Mouse (Mus musculus) kidney, adult 2 months (tissue): Measurements from ENCODE around the gene Nav1. TPM values are rescaled to one million over a fixed set of nuclear protein-coding genes. Genes with fewer than 3 reads are reported as not detected.

Source experiments
- DNase-seq: peaks from one replicate; pipeline ENCODE4 v3.0.0; 2021
- H3K27ac ChIP-seq: fragments of 200-500 bp; 2 replicates; pipeline ENCODE4 v1.5.1; 2012; ENCODE audit warnings: low read depth, low read length, control low read depth, inconsistent platforms; ENCODE audit not compliant: insufficient read depth
- H3K27me3 ChIP-seq: fragments of 200-500 bp; replicated peaks from 2 replicates; pipeline ENCODE4 v1.6.1; 2012; ENCODE audit warnings: mild to moderate bottlenecking, moderate library complexity, low read length, inconsistent platforms; ENCODE audit not compliant: control insufficient read depth, insufficient read depth
- H3K36me3 ChIP-seq: fragments of 200-500 bp; 2 replicates; pipeline ENCODE4 v1.6.1; 2012; ENCODE audit warnings: mild to moderate bottlenecking, moderate library complexity, low read length, inconsistent platforms; ENCODE audit not compliant: control insufficient read depth, insufficient read depth
- H3K4me1 ChIP-seq: fragments of 200-500 bp; 2 replicates; pipeline ENCODE4 v1.6.1; 2011; ENCODE audit warnings: low read length; ENCODE audit not compliant: control insufficient read depth, insufficient read depth
- H3K4me3 ChIP-seq: fragments of 200-500 bp; 2 replicates; pipeline ENCODE4 v1.5.1; 2011; ENCODE audit warnings: mild to moderate bottlenecking, low read depth, low read length, control low read depth; ENCODE audit not compliant: insufficient read depth
- CTCF ChIP-seq: fragments of 200-500 bp; conservative IDR thresholded peaks from 2 replicates; pipeline ENCODE4 v1.5.1; 2011; ENCODE audit warnings: low read depth, mild to moderate bottlenecking, control low read depth, low read length, moderate library complexity, mixed read lengths; ENCODE audit not compliant: insufficient read depth, insufficient read length
- POLR2A ChIP-seq: fragments of 200-500 bp; IDR thresholded peaks from one replicate; pipeline ENCODE4 v1.6.1; 2011; ENCODE audit warnings: low read depth, low read length, control low read depth
- WGBS: fragments of 180-500 bp; shearing (Covaris S2); methylation state at CpG from one replicate; pipeline ENCODE4 v1.1.7; 2018; 5-methylcytosine and 5-hydroxymethylcytosine counted together
- polyA plus RNA-seq: library from polyadenylated mRNA; depleted of rRNA; stranded (reverse); fragments of >200 nt; gene quantifications from 2 replicates; pipeline ENCODE4 v1.2.3, GENCODE M21; 2012

The Nav1 gene
- polyA plus RNA-seq, 1 experiment: 7.1 TPM

GRCm38 (mm10) chr1:135631515-135631914 is 24.4 kb upstream of the Nav1 start:
- TF ChIP-seq POLR2A (no peak), CTCF (no peak)
- DNase-seq: peak; percentile 95
- Histone ChIP-seq H3K27ac (peak overlapping the region; percentile 82), H3K27me3 (no peaks in the 10 kb centered on the region), H3K4me1 (no peaks in the 10 kb centered on the region; the same call in 1 of the 2 replicates), H3K36me3 (no peaks in the 10 kb centered on the region), H3K4me3 (no peak overlapping the region)
- WGBS: 42% methylated on average over 8 of the region's 8 CpGs

GRCm38 (mm10) chr1:135629846-135630245 is 22.8 kb upstream of the Nav1 start:
- no peaks in the 10 kb centered on the region for H3K36me3 ChIP-seq
- H3K4me3 ChIP-seq: no peak overlapping the region
- no peak for DNase-seq
- no peaks in the 10 kb centered on the region for H3K27me3 ChIP-seq
- TF ChIP-seq POLR2A (no peak), CTCF (no peak)
- H3K4me1 ChIP-seq: no peaks in the 10 kb centered on the region; the same call in 1 of the 2 replicates
- WGBS: 71% methylated on average over 5 of the region's 5 CpGs
- no peak overlapping the region for H3K27ac ChIP-seq

GRCm38 (mm10) chr1:135626218-135626617 is 19.1 kb upstream of the Nav1 start:
- no peak overlapping the region for H3K27ac ChIP-seq
- no peaks in the 10 kb centered on the region for H3K36me3 ChIP-seq
- WGBS: 75% methylated on average over 6 of the region's 6 CpGs
- TF ChIP-seq POLR2A: no peak
- TF ChIP-seq CTCF: no peak
- no peak for DNase-seq
- no peaks in the 10 kb centered on the region for H3K27me3 ChIP-seq
- H3K4me3 ChIP-seq: no peak overlapping the region
- H3K4me1 ChIP-seq: no peaks in the 10 kb centered on the region; the same call in 1 of the 2 replicates

GRCm38 (mm10) chr1:135625741-135626140 is 18.6 kb upstream of the Nav1 start:
- 80% methylated on average over 3 of the region's 3 CpGs for WGBS
- TF ChIP-seq POLR2A (no peak), CTCF (no peak)
- no peak for DNase-seq

GRCm38 (mm10) chr1:135624646-135625045 is 17.6 kb upstream of the Nav1 start:
- Histone ChIP-seq H3K27me3 (no peaks in the 10 kb centered on the region), H3K4me3 (no peak overlapping the region), H3K4me1 (0 out of 2 replicates have a peak, but pooled peaks cover 2% of the 10 kb centered on the region), H3K36me3 (no peaks in the 10 kb centered on the region), H3K27ac (no peak overlapping the region)
- DNase-seq: no peak
- no peak for TF ChIP-seq POLR2A
- no peak for TF ChIP-seq CTCF
- 68% methylated on average over 5 of the region's 5 CpGs for WGBS

More at GRCm38 (mm10) chr1:135625741-135626140, 18.6 kb upstream of the Nav1 start:
- no peak overlapping the region for H3K27ac ChIP-seq
- H3K4me1 ChIP-seq: no peaks in the 10 kb centered on the region
- H3K27me3 ChIP-seq: no peaks in the 10 kb centered on the region
- no peaks in the 10 kb centered on the region for H3K36me3 ChIP-seq
- H3K4me3 ChIP-seq: no peak overlapping the region

- H3K27me3 ChIP-seq: no peaks in the 10 kb centered on the region
- H3K4me1 ChIP-seq: 0 out of 2 replicates have a peak, but pooled peaks cover 2% of the 10 kb centered on the region
- H3K36me3 ChIP-seq: no peaks in the 10 kb centered on the region
- no peak for TF ChIP-seq POLR2A
- WGBS: 89% methylated on average over 5 of the region's 5 CpGs
- H3K4me3 ChIP-seq: no peak overlapping the region
- no peak overlapping the region for H3K27ac ChIP-seq
- no peak for DNase-seq
Observed at GRCm38 (mm10) chr1:135623136-135623535, 16.0 kb upstream of the Nav1 start.

- 67% methylated on average over 3 of the region's 3 CpGs for WGBS
- Histone ChIP-seq H3K4me1 (0 out of 2 replicates have a peak, but pooled peaks cover 2% of the 10 kb centered on the region), H3K4me3 (no peak overlapping the region), H3K36me3 (no peaks in the 10 kb centered on the region), H3K27ac (no peak overlapping the region), H3K27me3 (no peaks in the 10 kb centered on the region)
- DNase-seq: no peak
- TF ChIP-seq POLR2A (no peak), CTCF (no peak)
Observed at GRCm38 (mm10) chr1:135621307-135621706, 14.2 kb upstream of the Nav1 start.
